Mouse (Mus musculus) ES-Bruce4 (cell line): ENCODE results near the gene Dync1h1.

ENCODE experiments used
- CTCF ChIP-seq: IDR thresholded peaks from one replicate; pipeline ENCODE4 v1.8.1; 2011; ENCODE audit warnings: low read depth, low read length
- EP300 ChIP-seq: IDR thresholded peaks from 2 replicates; pipeline ENCODE4 v1.6.1; 2011; ENCODE audit warnings: low read depth, low read length; ENCODE audit not compliant: insufficient read depth
- POLR2A ChIP-seq: IDR thresholded peaks from one replicate; pipeline ENCODE4 v1.8.1; 2011; ENCODE audit warnings: low read length; ENCODE audit not compliant: insufficient read depth

DNA sequence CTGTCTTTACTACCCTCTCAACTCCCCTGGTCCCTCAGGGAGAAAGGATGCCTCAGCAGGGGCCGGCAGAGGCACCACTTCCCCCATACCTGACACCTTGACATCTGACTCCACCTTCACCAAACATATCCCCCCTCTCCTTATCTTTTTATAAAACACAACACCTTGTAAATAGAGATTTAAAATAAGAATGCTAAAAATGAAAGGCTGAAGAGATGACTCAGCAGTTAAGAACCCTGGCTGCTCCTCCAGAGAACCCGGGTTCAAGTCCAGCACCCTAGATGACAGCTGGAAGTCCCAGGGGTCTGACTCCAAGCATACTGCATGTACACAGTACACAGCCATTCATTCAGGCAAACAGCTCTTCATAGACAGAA, 97.9 kb downstream of the Dync1h1 start:
- TF ChIP-seq CTCF (no peak), POLR2A (no peak), EP300 (no peak)
